Mouse (Mus musculus): Measurements from ENCODE around the gene Slc39a2.
"Not testable (repeated sequence)": the region's sequence is repeated elsewhere in the genome, so short reads cannot be mapped to it uniquely, and the experiment has no call there.

The Slc39a2 gene

DNA sequence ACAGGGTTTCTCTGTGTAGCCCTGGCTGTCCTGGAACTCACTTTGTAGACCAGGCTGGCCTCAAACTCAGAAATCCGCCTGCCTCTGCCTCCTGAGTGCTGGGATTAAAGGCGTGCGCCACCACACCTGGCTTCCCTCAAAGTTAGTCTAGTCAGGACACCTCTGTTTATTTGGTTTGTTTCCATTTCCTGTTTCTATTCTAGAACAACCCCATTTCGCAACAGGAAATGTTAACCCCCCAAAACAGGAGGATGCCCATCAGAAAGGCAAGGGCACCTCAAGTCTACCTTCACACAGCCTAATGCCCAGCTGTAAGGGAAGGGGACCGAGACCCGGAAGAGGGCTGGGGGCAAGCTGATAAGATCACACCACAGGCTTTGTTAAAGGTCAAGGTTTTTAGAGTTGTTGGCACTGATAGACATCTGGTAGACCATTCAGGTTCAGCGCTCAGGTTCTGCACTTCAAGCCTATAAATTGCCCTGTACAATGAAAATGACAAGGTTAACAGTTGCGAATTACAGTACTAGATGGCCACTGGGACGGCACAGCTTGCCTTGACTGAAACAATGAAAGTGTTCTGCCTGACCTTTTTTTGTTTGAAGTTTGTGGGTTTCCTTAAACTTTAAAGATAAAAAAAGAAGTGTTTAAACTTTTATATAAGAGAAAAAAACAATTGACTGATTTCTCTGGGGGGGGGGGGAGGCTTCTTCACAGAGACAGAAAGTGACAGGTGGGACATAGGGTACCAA is at the start of gene Slc39a2:
Slc39a2 (plus strand) TSS at position 699 of the 749 bp plus-strand sequence.
- DNase-seq (ENCODE audit: low spot score), result no peak

DNA sequence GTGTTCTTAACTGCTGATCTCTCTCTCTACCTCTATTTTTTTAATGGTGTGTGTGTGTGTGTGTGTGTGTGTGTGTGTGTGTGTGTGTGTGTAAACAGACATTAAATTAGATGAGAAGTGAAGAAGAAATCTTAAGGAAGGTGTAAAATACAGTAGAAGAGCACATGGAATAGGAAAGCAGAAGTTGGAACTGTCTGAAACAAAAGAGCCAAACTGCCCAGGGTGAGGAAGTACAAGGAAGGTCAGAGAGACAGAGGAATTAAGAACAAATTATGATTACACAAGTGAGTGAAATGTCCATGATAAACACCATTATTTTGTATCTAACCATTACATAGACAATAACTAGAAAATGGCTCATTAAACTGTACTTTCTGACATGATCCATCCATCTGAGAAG is 48.8 kb upstream of the Slc39a2 start:
- DNase-seq (ENCODE audit: low spot score), result no peak

DNA sequence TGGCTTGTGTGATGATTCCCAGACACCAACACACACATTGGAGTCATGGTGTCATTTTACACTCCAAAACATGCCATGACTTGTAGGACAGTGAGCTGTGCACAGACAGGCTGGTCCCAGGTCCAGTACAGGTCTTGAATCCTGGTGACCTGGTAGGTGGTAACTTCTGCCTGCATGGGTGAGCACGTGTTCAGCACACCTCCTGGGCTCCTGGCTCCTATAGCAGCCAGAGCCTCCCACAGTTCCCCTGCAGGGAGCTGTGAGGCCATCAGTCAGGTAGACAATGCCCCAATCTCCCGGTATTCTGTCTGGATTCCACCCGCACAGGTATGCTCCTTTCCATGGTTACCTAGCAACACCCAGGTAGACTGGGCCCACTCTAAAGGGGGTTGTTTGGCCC is 46.1 kb upstream of the Slc39a2 start:
- DNase-seq (ENCODE audit: low spot score), result no peak

DNA sequence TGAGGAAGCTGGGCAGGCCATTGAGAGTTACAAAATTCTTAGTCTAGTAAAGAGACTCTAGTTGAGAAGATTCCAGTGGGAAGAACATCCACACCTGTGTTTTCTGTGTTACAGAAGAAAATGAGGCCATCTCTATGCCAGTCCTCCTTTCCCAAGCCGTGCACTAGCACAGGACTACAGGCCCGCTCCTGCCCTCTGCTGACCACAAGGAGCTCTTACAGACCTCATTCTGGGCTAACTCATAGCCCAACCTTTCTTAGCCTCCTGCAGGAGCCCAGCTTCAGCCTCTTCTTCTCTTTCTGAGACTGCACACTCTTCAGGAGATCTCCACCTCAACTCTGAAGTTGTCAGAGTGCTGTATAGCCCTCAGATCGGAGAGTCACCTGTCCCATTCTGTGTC is 41.7 kb upstream of the Slc39a2 start:
- not testable (repeated sequence) for DNase-seq (ENCODE audit: low spot score)

DNA sequence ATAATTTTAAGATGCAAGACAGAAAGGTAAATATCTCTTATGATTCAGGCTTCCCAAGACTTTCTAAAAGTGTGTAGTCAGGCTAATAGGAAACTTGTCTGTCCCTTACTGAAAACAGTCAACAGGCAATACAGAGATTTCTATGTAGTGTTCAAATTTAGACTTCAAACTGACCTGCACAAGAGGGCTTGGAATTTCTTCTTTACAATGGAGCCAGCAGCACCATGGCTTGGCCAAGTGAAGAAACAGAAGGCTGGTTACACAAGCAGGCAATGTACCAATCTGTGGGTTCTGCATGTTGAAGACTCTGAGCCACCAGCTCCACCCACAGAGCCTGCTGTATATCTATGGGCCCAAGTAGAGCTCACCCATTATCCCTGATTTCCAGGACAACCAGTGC is 39.3 kb upstream of the Slc39a2 start, which contains the start of gene Ear6:
Ear6 (plus strand) TSS at position 301 of the 400 bp plus-strand sequence.
- no peak for DNase-seq (ENCODE audit: low spot score)

DNA sequence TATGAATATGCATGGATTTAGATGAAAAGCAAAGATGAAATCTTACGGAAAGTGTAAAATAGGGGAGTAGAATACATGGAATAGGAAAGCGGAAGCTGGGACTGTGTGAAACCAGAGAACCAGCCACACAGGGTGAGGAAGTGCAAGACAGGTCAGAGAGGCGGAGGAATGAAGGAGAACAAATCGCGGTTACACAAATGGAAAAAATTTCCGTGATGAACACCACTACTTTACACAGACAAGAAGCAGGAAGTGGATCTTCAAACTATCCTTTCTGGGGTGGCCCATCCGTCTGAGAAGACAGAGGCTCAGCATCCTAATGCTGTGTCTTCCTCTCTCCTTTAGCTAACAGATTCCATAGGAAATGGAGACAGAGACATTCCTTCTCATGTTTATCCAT is 37.4 kb upstream of the Slc39a2 start:
- not testable (repeated sequence) for DNase-seq (ENCODE audit: low spot score)

DNA sequence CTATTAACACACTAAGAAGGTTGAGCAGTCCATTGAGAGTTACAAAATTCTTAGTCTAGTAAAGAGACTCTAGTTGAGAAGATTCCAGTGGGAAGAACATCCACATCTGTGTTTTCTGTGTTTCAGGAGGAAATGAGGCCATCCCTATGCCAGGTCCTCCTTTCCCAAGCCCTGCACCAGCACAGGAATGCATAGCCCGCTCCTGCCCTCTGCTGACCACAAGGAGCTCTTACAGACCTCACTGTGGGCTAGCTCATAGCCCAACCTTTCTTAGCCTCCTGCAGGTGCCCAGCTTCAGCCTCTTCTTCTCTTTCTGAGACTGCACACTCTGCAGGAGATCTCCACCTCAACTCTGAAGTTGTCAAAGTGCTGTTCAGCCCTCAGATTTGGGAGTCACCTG is 29.1 kb upstream of the Slc39a2 start:
- DNase-seq (ENCODE audit: low spot score), result not testable (repeated sequence)

DNA sequence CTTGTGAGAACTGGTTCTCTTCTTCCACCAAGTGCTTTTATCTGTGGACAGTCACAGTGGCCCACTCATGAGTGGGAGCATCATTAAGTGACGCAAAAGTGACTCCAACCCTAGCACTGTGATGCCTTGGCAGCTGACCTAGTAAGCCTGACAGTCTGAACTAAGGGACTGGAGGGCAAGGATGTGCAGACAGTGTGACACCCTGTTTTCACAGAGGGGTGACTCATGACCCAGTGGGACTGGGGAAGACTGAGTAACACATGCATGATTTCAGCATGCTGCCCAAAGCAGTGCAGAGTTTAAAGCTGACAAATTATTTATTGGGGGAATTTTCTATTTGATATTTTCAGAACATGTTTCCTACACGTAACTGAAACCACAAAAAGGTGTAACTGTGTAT is 21.9 kb upstream of the Slc39a2 start:
- DNase-seq (ENCODE audit: low spot score), result no peak

DNA sequence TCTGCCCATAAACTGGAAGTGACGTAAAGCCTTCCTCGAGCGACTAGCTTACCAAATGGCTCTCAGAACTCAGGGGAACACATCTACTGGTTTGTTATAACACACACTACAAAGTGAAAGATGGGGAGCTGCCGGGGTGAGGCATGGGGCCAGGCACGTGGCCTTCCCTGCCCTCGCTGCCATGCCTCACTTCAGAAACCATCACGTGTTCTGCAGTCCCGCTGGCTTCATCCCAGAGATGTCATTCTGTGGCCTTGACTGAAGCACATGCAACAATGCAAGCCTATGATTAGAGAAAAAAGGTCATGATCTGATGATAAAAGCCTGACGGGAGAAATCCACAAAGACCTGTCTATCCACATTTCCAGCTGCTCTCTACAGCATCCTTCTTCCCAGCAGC is 20.9 kb upstream of the Slc39a2 start:
- DNase-seq (ENCODE audit: low spot score), result no peak

DNA sequence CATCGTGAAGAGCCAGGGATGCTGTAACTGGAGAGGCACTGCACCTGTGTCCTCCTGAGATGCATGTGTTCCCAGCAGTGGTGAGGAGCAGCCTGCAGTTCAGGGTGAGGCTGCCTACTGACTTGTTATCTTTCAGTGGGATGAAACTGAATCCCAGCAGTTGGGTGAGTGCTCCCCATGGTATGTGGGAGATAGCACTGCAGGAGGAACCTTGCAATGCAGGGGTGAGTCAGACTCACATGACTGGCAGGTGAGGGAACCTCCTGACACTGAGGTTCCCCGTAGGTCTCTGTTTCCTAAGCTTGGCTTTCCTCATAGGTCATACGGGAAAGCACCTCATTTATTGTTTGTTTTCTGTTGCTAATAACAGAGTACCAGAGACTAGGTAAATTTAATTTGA is 15.2 kb upstream of the Slc39a2 start:
- no peak for DNase-seq (ENCODE audit: low spot score)

DNA sequence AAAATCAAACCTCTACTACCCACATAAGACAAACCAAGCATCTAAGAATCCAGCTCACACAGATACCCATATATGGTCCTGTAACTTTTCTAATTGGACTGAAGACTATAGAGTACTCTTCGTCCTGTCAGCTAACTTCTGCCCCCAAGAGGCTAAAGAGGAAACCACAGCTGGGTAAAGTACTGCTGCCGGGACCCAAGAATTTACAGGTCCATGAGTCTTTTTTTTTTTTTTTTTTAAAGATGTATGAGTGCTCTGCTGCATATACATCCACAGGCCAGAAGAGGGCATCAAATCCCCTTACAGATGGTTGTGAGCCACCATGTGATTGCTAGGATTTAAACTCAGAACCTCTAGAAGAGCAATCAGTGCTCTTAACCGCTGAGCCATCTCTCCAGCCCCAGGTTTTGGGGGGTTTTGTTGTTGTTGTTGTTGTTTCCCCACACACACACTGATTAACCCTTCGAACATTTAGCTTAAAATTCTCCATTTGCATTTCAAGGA is 9.1 kb upstream of the Slc39a2 start:
- DNase-seq (ENCODE audit: low spot score), result peak; percentile 44

DNA sequence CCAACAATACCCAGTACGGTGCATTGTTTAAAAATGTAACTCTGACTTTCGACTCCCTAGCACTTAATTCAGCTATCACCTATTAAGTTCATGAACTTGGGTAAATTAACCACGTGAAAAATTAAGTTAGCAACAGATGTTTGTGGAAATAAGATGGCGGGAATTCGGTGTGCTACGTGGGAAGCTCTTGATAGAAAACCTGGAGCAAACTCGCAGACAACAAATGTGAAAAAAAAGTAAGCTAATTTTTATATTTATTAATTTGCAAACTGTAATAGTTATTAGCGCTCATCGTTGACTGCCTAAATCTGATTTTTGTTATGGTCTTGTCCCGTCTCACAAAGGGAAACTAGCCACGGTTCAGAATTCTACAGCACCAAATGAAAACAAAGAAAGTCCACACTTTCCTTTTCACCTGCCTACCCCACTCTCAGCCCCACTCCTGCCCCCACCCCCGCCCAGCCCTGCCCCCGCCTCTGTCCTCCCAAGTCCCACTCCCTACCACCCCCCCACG is 8.6 kb upstream of the Slc39a2 start:
- no peak for DNase-seq (ENCODE audit: low spot score)

DNA sequence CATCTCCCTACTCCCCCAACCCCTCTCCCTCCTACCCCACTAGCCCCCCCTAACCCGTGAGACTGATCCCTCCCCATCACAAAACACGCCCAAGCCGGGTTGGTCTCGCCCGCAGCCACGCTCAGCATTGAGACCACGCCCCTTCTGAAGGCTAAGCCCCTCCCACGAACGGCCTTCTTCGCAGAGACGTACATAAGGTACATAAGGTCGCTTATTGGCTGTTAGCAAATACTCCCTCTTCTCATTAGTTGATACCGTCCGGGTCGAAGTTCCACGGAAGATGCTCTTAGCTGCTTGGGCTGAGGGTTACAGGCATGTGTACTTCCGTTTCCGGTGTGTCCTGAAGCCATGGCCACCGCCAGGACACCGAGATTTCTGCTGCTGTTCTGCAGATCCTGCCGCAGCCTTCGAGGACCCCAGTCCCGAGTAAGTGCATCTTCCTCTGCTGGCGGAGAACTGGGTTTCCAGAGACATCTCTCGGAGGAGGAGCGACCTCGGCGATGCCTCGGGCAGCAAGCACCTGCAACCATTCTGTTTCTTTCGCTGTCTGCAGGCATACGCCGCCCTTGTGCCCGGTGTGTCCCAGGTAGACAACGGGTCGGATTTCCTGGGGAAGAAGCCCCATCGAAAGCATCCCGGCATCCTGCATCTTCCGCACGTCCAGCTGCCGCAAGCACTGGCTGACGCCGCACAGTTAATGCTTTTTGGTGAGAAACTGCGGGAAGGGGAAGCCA is 7.9 kb upstream of the Slc39a2 start, which contains the start of gene Mettl17:
Mettl17 (plus strand) TSS at position 245 of the 734 bp plus-strand sequence.
- DNase-seq (ENCODE audit: low spot score), result peak; percentile 86

DNA sequence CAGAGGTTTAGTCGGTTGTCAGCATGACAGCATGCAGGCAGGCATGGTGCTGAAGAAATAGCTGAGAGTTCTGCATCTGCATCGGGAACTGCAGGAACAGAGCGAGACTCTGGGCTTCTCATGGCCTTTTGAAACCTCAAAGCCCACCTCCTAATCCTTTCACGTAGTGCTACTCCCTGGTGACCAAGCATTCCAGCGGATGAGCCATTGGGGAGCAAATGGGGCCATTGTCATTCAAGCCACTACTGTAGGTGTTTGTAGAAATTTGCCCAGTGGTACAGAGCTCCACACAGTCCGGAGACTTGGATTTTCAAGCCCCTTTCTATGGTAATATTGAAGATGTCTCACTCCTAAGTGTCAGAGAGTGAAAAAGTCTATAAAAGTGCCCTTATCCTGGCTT is 6.6 kb upstream of the Slc39a2 start:
- no peak for DNase-seq (ENCODE audit: low spot score)

DNA sequence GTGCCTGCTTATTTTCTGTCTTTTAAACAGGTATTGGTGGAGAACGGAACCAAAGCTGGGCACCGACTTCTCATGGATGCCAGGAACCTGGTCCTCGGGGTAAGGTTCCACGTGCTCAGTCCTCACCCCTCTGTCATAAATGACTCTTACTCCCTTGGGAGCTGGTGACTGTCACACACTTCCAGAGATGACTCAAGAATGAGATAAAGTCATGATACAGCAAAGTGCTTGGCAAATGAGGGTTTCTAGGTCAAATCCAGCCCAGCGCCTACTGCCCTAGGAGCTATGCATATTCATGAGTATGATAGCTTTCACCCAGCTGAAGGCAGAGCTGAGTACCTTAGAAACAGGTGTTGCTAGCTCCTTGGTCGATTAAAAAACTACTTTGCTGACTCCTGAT is 2.9 kb upstream of the Slc39a2 start:
- no peak for DNase-seq (ENCODE audit: low spot score)

DNA sequence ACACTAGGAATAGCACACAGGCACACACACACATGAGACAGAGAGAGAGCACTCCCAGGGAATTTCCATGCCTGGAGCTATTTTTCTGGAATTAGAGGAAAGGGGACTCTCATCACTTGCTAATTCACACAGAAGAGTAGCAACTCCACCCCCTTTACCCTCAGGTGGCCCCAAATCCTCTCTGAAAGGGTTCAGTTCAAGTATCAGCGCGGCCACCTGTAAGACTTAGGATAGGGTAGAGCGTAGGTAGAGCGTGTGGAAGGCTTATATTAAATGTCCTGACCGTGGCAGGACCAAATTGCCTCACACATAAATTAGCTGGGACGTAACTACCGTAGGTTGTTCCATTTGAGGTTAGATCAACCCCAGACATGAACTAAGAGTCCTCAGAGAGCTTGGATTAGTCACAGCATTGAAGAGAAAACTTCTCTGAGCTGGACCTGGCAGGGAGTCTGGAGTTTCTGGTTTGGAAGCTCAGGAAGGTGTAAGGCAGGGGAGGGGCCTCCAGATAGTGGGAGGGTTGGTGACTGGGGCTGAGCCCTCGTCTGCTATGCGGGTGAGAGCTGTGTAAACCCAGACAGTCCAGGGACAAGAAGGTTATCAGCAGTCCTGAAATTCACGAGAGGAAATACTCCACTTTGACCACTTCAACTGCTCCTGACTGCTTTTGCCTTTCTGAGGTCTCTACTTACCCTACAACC is 555 bp downstream of the Slc39a2 start:
- no peak for DNase-seq (ENCODE audit: low spot score)

DNA sequence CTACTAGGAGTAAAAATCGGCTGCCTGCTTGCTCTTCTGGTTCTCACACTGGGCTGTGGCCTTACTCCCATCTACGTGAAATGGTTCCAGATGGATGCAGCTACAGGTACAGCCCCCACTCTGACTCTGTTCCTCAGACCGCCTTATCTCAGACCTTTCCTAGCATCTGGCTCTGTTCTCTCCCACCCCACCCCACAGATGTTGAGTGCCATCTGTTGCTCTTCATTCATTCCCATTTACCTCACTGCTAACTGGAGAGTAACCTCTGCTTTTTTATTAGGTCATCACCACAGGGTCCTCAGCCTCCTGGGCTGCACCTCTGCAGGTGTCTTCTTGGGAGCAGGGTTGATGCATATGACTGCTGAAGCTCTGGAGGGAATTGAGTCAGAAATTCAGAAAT is 1.1 kb downstream of the Slc39a2 start:
- DNase-seq (ENCODE audit: low spot score), result no peak

DNA sequence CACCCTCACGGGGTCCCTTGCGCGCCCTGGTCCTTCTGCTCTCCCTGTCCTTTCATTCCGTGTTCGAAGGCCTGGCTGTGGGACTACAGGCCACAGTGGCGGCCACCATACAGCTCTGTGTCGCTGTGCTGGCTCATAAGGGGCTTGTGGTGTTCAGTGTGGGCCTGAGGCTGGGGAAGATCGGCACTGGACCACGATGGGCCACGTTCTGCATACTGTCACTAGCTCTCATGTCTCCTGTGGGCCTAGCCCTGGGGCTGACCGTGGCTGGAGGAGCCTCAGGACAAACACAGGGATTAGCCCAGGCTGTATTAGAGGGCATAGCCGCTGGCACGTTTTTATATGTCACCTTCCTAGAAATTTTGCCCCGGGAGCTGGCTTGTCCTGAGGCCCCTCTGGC is 2.4 kb downstream of the Slc39a2 start:
- DNase-seq (ENCODE audit: low spot score), result no peak

DNA sequence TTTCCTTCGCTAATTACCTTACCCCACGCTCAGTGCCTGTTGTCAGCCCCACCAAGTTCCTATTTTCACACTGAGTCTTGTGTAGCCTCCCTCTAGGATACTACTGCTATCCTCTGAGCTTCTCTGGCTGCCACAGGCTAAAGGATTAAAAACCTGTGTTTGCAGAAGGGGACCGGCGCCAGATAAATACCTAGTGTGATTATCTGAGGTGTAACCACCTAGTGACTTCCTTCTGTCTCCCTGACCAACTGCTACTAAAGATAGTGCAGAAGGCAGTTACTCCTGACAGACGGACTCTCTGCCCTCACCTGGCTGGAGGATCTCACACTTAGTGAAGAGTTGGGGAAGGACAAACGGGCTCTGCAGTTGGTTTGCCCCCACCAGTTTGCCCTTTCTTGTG is 3.3 kb downstream of the Slc39a2 start:
- no peak for DNase-seq (ENCODE audit: low spot score)

DNA sequence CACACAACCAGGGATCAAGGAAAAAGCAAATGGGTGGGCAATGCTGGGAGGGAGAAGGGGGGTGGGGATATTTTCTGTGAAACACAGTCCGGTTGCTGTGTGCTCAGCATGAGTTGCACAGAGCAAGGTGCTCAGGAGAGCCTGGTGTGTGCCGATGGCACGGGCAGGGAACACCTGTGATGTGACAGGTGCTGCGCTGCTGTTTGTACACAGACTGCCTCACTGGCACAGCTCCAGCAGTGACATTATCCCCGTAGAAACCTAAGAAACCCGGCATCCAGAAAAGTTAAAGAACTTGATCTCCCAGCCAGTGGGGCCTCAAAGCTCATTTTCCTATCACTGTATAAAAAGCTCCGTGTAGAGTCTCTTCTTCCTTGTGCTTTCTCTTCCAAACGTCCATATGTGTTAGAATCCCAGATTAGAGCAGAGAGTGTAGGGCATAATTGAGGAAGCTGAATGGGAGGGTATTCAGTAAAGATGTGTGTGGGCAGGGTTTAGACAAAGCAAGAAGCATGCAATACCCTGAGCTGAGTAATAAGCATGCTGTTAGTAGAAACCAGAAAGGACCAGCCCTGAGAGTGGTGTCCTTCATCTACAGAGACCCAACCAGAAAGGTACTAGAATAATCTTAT is 4.0 kb downstream of the Slc39a2 start:
- DNase-seq (ENCODE audit: low spot score), result no peak

DNA sequence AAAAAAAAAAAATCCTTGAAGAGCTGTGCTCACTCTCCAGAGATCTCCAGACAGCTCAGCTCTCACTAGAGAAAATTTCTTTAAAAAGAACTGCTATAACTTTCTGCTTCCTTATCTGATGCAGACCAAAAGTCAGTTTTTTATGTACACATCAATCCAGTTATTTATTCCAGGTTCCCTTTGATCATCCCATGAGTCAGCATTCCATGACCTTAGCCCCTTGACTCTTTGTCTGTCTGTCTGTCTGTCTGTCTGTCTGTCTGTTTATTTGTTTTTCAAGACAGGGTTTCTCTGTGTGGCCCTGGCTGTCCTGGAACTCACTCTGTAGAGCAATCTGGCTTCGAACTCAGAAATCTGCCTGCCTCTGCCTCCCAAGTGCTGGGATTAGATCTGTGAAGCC is 6.7 kb downstream of the Slc39a2 start:
- DNase-seq (ENCODE audit: low spot score), result no peak
